Mouse (Mus musculus) c-Kit-positive CD71-positive TER-119-negative erythroid progenitor cells, embryonic 14.5 days (primary cell): ENCODE data around the gene Ankfn1.

ENCODE experiments used
- DNase-seq: peaks from one replicate; pipeline ENCODE4 v3.0.0-alpha.2; 2013; ENCODE audit warnings: low read depth

Ankfn1 gene

GRCm38 (mm10) chr11:89465381-89465780 lies 312.1 kb downstream of the Ankfn1 start:
- no peak for DNase-seq

GRCm38 (mm10) chr11:89462216-89462615 lies 315.2 kb downstream of the Ankfn1 start:
- no peak for DNase-seq

- no peak for DNase-seq
Observed at GRCm38 (mm10) chr11:89459437-89459836, 318.0 kb downstream of the Ankfn1 start.

DNA sequence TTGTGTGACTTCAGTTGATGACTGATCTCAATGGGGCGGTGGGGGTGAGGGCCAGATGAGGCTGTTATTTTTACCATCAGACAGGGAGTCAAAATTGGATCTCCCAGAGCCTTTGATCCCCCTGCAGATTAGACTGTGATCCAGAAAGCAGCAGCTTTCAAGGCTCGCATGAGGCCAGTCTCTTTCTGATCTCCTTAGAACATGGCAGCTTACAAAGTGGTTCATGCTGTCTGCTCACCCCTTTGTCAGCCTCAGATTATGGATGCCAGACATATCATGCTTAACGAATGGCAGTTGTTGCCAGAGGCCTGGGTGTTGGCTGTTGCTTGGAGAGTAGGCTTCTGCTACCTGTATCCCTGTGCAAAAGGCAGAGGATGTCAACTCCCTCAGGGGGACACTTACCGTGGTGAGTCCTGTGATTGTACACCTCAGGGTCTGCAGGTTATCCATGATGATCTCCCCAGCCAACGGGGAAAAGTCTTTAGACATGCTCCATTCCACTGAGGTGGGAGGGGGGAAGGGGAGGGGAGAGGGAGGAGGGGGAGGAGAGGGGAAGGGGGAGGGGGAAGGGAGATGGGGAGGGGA lies 321.7 kb downstream of the Ankfn1 start:
- DNase-seq, result no peak

- DNase-seq, result no peak
Observed at GRCm38 (mm10) chr11:89454702-89455101, 322.8 kb downstream of the Ankfn1 start.

- DNase-seq, result no peak
Observed at GRCm38 (mm10) chr11:89452862-89453261, 324.6 kb downstream of the Ankfn1 start.

DNA sequence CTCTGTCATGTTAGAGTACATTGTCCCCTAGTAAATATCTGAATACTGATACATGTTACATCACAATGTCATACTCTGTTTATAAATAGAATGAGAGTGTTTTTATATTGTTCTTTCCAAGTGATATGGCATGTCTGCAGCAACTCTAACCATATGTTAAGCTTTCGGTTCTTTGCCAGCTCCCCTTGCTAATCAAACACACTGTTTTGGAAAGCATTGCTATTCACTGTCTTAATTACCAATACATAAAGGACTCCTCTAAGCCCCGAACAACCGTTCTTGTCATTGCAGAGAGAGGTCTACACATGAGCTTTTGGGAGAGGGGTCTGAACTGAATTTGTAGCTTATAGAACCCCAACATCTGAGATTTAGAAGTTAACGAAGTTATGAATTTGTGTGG lies 327.0 kb downstream of the Ankfn1 start:
- DNase-seq, result no peak

GRCm38 (mm10) chr11:89448986-89449385 lies 328.5 kb downstream of the Ankfn1 start:
- no peak for DNase-seq

DNA sequence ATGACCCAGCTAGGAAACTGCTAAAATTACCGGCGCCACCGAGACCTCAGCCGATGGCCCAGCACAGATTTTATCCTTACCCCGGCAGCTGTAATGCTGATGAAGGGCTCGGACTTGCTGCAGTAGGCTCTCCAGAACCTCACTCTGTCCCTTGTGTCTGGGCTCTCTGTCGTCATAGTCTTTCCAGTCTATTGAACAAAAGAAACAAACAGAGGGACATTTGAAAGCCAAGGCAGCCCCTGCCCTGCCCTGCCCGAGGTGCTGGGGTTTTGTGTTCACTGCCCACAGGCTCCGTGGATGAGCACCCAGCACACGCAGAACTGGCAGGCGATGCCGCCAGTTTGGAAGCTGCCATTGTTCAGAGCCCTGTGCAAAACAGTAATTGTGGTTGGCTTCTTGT lies 330.0 kb downstream of the Ankfn1 start:
- DNase-seq, result no peak

DNA sequence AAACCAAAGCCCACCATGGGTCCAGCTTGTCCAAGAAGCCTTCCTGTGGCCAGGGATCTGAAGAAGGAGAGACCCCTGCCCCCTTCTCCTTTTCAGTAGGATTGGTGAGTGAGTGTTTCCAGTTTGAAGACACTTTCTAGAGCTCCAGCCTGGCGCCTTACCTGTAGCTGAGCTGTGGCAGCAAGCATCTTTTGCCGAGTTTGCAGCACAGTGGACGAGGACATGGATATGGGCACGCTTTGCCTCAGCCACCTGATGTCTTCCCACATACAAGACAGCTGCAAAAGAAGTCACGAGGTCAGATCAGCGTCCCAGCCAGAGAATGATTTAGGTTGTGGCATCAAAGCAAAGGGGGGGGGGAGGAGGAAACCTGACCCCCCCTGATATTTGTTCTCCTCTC lies 336.9 kb downstream of the Ankfn1 start:
- no peak for DNase-seq

DNA sequence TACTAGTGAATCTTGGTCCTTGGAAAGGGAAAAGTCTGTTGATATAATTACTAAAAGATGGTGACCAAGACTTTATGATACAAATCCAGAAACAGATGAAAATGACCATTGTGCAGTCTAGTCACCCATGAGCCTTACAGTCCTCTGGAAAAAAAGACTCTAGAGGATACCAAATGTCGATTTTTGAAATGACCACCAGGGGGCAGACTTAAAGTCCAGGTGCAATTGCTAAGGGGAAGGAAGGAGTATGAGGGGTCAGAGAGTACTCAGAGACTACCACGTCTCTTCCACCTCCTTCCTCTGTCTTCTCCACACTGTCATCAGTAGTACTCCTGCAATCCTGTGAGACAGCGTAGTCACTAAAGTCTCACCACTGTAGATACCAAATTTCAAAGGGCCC lies 353.1 kb downstream of the Ankfn1 start:
- DNase-seq, result peak; percentile 5

- no peak for DNase-seq
Observed at GRCm38 (mm10) chr11:89422637-89423036, 354.8 kb downstream of the Ankfn1 start.

GRCm38 (mm10) chr11:89420767-89421438 lies 356.6 kb downstream of the Ankfn1 start:
- no peak for DNase-seq

GRCm38 (mm10) chr11:89419863-89420262 lies 357.6 kb downstream of the Ankfn1 start:
- no peak for DNase-seq

DNA sequence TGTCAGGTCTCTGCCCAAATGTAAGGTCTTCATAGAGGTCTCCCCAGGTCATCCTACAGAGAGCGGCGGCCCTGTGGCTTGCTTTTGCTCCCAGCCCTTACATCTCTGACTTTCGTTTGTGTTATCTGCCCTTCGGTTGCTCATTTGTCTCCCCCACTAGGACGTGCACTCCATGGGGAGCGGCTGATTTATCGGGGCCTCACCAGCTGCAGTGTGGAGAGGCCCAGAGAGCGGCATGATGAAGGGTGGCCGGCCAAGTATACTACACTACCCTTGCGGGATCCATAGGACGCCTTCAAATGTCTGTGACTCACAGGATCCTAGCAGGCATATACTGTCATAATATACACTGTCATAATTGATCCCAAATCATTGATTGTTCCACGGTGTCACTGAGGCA lies 358.8 kb downstream of the Ankfn1 start:
- DNase-seq, result no peak

DNA sequence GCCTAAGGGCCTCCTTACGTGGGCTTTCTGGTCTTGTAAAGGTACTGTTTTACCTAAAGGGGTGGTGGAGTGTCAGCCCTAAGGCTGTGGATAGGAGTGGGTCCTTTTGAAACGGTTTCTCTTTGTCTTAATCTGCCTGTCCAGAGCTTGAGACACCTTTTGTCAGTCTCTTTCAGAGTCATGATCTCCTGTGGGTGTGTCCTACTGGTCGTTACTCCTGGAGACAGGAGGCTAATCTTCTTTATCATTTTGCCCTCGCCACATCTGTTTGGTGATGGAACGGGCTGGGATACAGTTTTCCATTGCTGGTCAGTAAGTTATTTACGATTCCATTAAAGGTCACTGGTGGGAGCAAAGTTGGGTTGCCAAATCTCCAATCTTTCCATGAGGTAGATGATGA lies 360.7 kb downstream of the Ankfn1 start:
- DNase-seq, result no peak

DNA sequence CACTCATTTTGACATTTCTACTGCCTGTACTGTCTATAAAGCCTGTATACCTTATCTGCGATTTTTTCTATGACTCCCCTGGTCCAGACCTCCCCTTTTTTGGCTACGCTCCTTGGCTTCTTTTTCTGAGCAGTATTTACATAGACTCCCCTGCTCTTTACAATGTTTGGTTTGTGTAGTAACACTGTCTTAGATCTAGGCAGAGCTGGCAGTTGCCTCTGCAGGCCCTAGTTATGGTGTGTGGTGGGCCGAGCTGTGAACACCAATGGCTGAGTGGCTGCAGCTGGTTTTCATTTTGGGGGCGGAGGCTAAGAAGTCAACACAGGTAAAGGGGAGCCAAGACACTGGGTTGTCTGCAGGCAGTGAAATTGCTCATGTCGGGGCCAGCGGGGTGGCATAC lies 368.7 kb downstream of the Ankfn1 start:
- no peak for DNase-seq

DNA sequence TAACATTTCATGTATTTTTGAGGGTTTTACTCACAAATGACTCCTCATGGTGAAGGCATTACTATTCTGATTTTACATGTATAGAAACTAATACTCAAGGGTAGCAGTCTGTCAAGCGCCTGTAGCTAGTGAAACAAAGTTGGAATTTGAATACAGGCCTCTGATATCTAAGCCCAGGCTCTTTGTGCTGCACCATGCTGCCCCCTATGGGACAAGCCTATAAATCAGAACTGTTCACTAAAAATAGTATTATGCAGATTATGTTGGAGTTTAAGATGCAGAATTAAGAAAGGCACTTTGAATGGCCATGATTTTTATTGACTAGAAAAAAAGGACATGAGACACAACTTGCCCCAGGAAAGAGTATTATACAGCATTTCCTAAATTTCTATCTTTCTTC lies 373.0 kb downstream of the Ankfn1 start:
- DNase-seq, result no peak

DNA sequence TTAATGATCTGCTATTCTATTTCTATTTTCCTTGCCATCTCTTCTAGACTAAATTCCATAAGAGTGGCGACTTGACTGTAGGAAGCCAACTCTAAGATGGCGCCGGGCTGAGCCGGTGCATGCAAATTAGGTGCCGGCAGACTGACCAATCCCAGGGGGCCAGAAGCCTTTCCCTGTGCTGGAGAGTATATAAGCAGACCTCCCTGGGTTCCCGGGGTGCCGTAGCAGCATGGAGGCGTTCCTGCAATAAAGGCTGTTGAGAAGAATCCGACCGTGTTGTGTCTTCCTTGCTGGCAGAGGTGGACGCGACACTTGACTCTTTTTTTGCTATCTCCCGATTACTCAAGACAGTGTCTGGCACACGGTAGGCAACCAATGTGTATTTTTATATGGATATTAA lies 374.0 kb downstream of the Ankfn1 start:
- no peak for DNase-seq

DNA sequence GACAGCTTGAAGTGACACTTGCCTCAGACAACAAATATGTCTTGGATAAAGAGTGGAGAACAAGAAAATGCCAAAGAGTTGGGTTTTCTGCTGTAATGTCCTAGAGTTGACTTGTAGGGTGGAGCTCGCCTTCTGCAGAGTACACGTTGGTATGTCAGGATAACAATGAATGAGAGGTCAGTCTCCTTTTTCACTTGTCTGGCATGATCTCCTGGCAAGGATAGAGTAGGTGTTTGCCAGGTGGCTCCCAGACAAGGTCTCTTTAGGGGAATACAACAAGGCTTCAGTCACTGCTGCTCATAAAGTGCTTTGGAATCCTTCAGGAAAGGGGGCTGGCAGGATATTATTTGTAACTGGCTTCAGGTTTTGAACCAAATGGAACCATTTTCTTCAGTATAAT lies 388.6 kb downstream of the Ankfn1 start:
- DNase-seq, result no peak

DNA sequence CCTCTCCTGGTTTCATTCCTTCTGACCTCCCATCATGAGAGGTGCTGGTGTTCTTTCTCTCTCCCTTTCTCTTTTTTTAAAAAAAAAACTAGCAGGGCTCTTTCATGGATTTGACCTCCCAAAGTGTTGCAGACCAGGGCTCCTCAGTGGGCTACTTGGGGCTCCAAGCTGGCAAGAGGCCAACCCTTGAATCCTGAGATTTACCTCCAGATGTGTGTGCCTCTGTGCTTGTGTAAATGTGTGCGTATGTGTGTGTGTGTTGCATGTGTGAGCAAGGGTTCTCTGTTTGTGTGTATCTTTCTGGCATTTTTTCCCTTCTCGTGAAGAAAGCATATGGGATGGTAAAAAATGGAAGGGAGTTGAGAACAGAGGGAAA lies 394.8 kb downstream of the Ankfn1 start:
- no peak for DNase-seq

GRCm38 (mm10) chr11:89381782-89382633 lies 395.4 kb downstream of the Ankfn1 start:
- DNase-seq, result no peak

GRCm38 (mm10) chr11:89370941-89371340 lies 406.5 kb downstream of the Ankfn1 start:
- DNase-seq, result no peak
